Mouse (Mus musculus) liver, postnatal 0 days (tissue): Measurements from ENCODE around the gene Gcg.

Experiments used
- CTCF ChIP-seq: sonication (generic); IDR thresholded peaks from 2 replicates; pipeline ENCODE4 v1.5.1; 2016; ENCODE audit warnings: antibody characterized with exemption, low read depth
- EP300 ChIP-seq: IDR thresholded peaks from 2 replicates; pipeline ENCODE4 v1.6.1; 2016; ENCODE audit warnings: antibody characterized with exemption, low read depth, mild to moderate bottlenecking

- TF ChIP-seq EP300 (no peak), CTCF (no peak)
Measured at GRCm38 (mm10) chr2:62463287-62463686, 20.2 kb downstream of the Gcg start.
